Mouse (Mus musculus) MEL (cell line): ENCODE measurements around the gene Ppp6r3. TPM values are rescaled to one million over a fixed set of nuclear protein-coding genes. Genes with fewer than 3 reads are reported as not detected.
A peak's percentile ranks its signal among the peaks of the same experiment; 100 is the strongest.

ENCODE experiments used
- DNase-seq: peaks from one replicate; pipeline ENCODE4 v3.0.0; 2011; ENCODE audit warnings: low read depth, low spot score
- H3K27ac ChIP-seq: 2 replicates; pipeline ENCODE4 v1.5.1; 2012; ENCODE audit warnings: low read depth, mild to moderate bottlenecking, control low read depth, low read length, moderate library complexity; ENCODE audit not compliant: control insufficient read depth
- H3K27me3 ChIP-seq, 2 experiments: fragments of 150-350 bp in 1 of 2; sonication (generic) in 1 of 2; 2 replicates each; pipeline ENCODE4 v1.6.1; 2012; ENCODE audit warnings: low read length in 2 of 2, mild to moderate bottlenecking in 2 of 2, improper control_type of control experiment in 1 of 2, moderate library complexity in 1 of 2; ENCODE audit not compliant: insufficient read depth in 2 of 2, control insufficient read depth in 1 of 2
- H3K36me3 ChIP-seq, 2 experiments: 2 replicates each; pipeline ENCODE4 v1.6.1; 2012 to 2014; ENCODE audit warnings: low read length in 2 of 2, improper control_type of control experiment in 1 of 2, inconsistent platforms in 1 of 2, mild to moderate bottlenecking in 1 of 2; ENCODE audit not compliant: insufficient read depth in 2 of 2, control insufficient read depth in 1 of 2
- H3K4me1 ChIP-seq, 2 experiments: fragments of 150-350 bp in 1 of 2; sonication (generic) in 1 of 2; 2 replicates each; pipeline ENCODE4 v1.6.1; 2012; ENCODE audit warnings: low read length in 2 of 2, improper control_type of control experiment in 1 of 2, mild to moderate bottlenecking in 1 of 2; ENCODE audit not compliant: insufficient read depth in 2 of 2, control insufficient read depth in 1 of 2
- H3K4me3 ChIP-seq, 2 experiments: fragments of 150-350 bp in 1 of 2; sonication (generic) in 1 of 2; 2 replicates each; pipeline ENCODE4 v1.5.1; 2012; ENCODE audit warnings: low read depth in 2 of 2, low read length in 2 of 2, mild to moderate bottlenecking in 2 of 2, moderate library complexity in 2 of 2, control low read depth in 1 of 2, improper control_type of control experiment in 1 of 2; ENCODE audit not compliant: control insufficient read depth in 1 of 2, insufficient read depth in 1 of 2
- H3K79me2 ChIP-seq: 2 replicates; pipeline ENCODE4 v1.6.1; 2012; ENCODE audit warnings: mild to moderate bottlenecking, low read length, moderate library complexity; ENCODE audit not compliant: control insufficient read depth, poor library complexity, insufficient read depth
- H3K9ac ChIP-seq: 2 replicates; pipeline ENCODE4 v1.6.1; 2012; ENCODE audit warnings: low read depth, mild to moderate bottlenecking, control low read depth, low read length, moderate library complexity; ENCODE audit not compliant: control insufficient read depth, poor library complexity, severe bottlenecking
- H3K9me3 ChIP-seq: fragments of 150-350 bp; sonication (generic); replicated peaks from 2 replicates; pipeline ENCODE4 v1.6.1; 2012; ENCODE audit warnings: mild to moderate bottlenecking, low read length, improper control_type of control experiment, moderate library complexity; ENCODE audit not compliant: insufficient read depth
- CHD1 ChIP-seq: IDR thresholded peaks from 2 replicates; pipeline ENCODE4 v1.6.1; 2012; ENCODE audit warnings: low read depth, mild to moderate bottlenecking, inconsistent platforms, low read length, improper control_type of control experiment
- E2F4 ChIP-seq: IDR thresholded peaks from 2 replicates; pipeline ENCODE4 v1.6.1; 2011; ENCODE audit warnings: low read depth, low read length, improper control_type of control experiment, borderline replicate concordance
- ELF1 ChIP-seq: IDR thresholded peaks from 2 replicates; pipeline ENCODE4 v1.6.1; 2014; ENCODE audit warnings: low read depth, mild to moderate bottlenecking, inconsistent platforms, low read length, improper control_type of control experiment, moderate library complexity
- EP300 ChIP-seq, 2 experiments: IDR thresholded peaks; 2 replicates each; pipeline ENCODE4 v1.6.1; 2011; ENCODE audit warnings: improper control_type of control experiment in 2 of 2, low read length in 2 of 2, low read depth in 1 of 2, mild to moderate bottlenecking in 1 of 2
- GATA1 ChIP-seq: IDR thresholded peaks from 2 replicates; pipeline ENCODE4 v1.6.1; 2011; ENCODE audit warnings: low read depth, low read length, improper control_type of control experiment
- KAT2A ChIP-seq: conservative IDR thresholded peaks from 2 replicates; pipeline ENCODE4 v1.6.1; 2012; ENCODE audit warnings: low read depth, low read length, improper control_type of control experiment, inconsistent platforms
- MAFK ChIP-seq: IDR thresholded peaks from 2 replicates; pipeline ENCODE4 v1.6.1; 2011; ENCODE audit warnings: low read depth, mild to moderate bottlenecking, low read length, improper control_type of control experiment, borderline replicate concordance
- MAX ChIP-seq: IDR thresholded peaks from 2 replicates; pipeline ENCODE4 v1.6.1; 2011; ENCODE audit warnings: low read length, improper control_type of control experiment
- MAZ ChIP-seq: IDR thresholded peaks from 2 replicates; pipeline ENCODE4 v1.6.1; 2012; ENCODE audit warnings: low read depth, mild to moderate bottlenecking, inconsistent platforms, low read length, improper control_type of control experiment
- MEF2A ChIP-seq: IDR thresholded peaks from 2 replicates; pipeline ENCODE4 v1.6.1; 2014; ENCODE audit warnings: low read depth, mild to moderate bottlenecking, inconsistent platforms, low read length, improper control_type of control experiment; ENCODE audit not compliant: poor library complexity, insufficient replicate concordance, severe bottlenecking; ENCODE audit errors: extremely low read depth
- MXI1 ChIP-seq: IDR thresholded peaks from 2 replicates; pipeline ENCODE4 v1.6.1; 2011; ENCODE audit warnings: mild to moderate bottlenecking, low read depth, low read length, improper control_type of control experiment
- MYB ChIP-seq: IDR thresholded peaks from 2 replicates; pipeline ENCODE4 v1.6.1; 2011; ENCODE audit warnings: mild to moderate bottlenecking, low read depth, low read length, improper control_type of control experiment
- NELFE ChIP-seq: IDR thresholded peaks from 2 replicates; pipeline ENCODE4 v1.6.1; 2011; ENCODE audit warnings: low read depth, low read length, improper control_type of control experiment
- POLR2A ChIP-seq, 2 experiments: IDR thresholded peaks; 2 replicates each; pipeline ENCODE4 v1.6.1; 2011 to 2012; ENCODE audit warnings: low read length in 2 of 2, mild to moderate bottlenecking in 2 of 2, control low read depth in 1 of 2, improper control_type of control experiment in 1 of 2, low read depth in 1 of 2, moderate library complexity in 1 of 2; ENCODE audit not compliant: control insufficient read depth in 1 of 2, insufficient read depth in 1 of 2, poor library complexity in 1 of 2
- POLR2AphosphoS5 ChIP-seq: IDR thresholded peaks from 2 replicates; pipeline ENCODE4 v1.6.1; 2012; ENCODE audit warnings: low read depth, borderline replicate concordance, mild to moderate bottlenecking, inconsistent platforms, low read length, moderate library complexity, mixed read lengths
- RAD21 ChIP-seq: IDR thresholded peaks from 2 replicates; pipeline ENCODE4 v1.6.1; 2011; ENCODE audit warnings: mild to moderate bottlenecking, low read depth, low read length, improper control_type of control experiment
- RCOR1 ChIP-seq: IDR thresholded peaks from 2 replicates; pipeline ENCODE4 v1.6.1; 2012; ENCODE audit warnings: low read depth, mild to moderate bottlenecking, inconsistent platforms, low read length, improper control_type of control experiment
- SIN3A ChIP-seq: IDR thresholded peaks from 2 replicates; pipeline ENCODE4 v1.6.1; 2012; ENCODE audit warnings: low read length, improper control_type of control experiment, inconsistent platforms
- SMC3 ChIP-seq: IDR thresholded peaks from 2 replicates; pipeline ENCODE4 v1.6.1; 2011; ENCODE audit warnings: low read depth, low read length, improper control_type of control experiment
- TBP ChIP-seq: IDR thresholded peaks from 2 replicates; pipeline ENCODE4 v1.8.0; 2011; ENCODE audit warnings: low read depth, low read length, improper control_type of control experiment
- TCF12 ChIP-seq: IDR thresholded peaks from 2 replicates; pipeline ENCODE4 v1.6.1; 2014; ENCODE audit warnings: low read depth, mild to moderate bottlenecking, inconsistent platforms, low read length, improper control_type of control experiment, moderate library complexity
- USF1 ChIP-seq: IDR thresholded peaks from 2 replicates; pipeline ENCODE4 v1.6.1; 2014; ENCODE audit warnings: low read depth, mild to moderate bottlenecking, inconsistent platforms, low read length, improper control_type of control experiment, moderate library complexity
- USF2 ChIP-seq, 2 experiments: IDR thresholded peaks; 2 replicates each; pipeline ENCODE4 v1.6.1; 2011 to 2012; ENCODE audit warnings: improper control_type of control experiment in 2 of 2, low read length in 2 of 2, borderline replicate concordance in 1 of 2, inconsistent platforms in 1 of 2, low read depth in 1 of 2, mild to moderate bottlenecking in 1 of 2; ENCODE audit not compliant: insufficient read depth in 1 of 2
- ZC3H11A ChIP-seq: IDR thresholded peaks from 2 replicates; pipeline ENCODE4 v1.6.1; 2012; ENCODE audit warnings: low read depth, mild to moderate bottlenecking, inconsistent platforms, low read length, improper control_type of control experiment
- ZKSCAN1 ChIP-seq: IDR thresholded peaks from 2 replicates; pipeline ENCODE4 v1.6.1; 2012; ENCODE audit warnings: low read depth, mild to moderate bottlenecking, inconsistent platforms, low read length, improper control_type of control experiment, moderate library complexity
- ZNF384 ChIP-seq: IDR thresholded peaks from 2 replicates; pipeline ENCODE4 v1.6.1; 2012; ENCODE audit warnings: low read depth, mild to moderate bottlenecking, inconsistent platforms, low read length, improper control_type of control experiment
- polyA plus RNA-seq, 2 experiments: library from polyadenylated mRNA; stranded (reverse) in 1 of 2; unstranded in 1 of 2; fragments of >175 nt in 1 of 2; fragments of >200 nt in 1 of 2; gene quantifications; 2 replicates each; pipeline versions ENCODE4 v1.2.1 to v1.2.4; 2012; ENCODE audit warnings: low replicate concordance in 2 of 2, low read depth in 1 of 2; ENCODE audit not compliant: insufficient read length in 2 of 2, insufficient read depth in 1 of 2, missing spikeins in 1 of 2
- total RNA-seq: library from RNA; depleted of rRNA; stranded (reverse); fragments of 300-350 nt; gene quantifications from 2 replicates; pipeline ENCODE4 v1.2.3, GENCODE M21; 2012

Ppp6r3 gene
- total and polyA plus RNA-seq, 3 experiments: 49.4 to 135 (median 70.0) TPM

DNA sequence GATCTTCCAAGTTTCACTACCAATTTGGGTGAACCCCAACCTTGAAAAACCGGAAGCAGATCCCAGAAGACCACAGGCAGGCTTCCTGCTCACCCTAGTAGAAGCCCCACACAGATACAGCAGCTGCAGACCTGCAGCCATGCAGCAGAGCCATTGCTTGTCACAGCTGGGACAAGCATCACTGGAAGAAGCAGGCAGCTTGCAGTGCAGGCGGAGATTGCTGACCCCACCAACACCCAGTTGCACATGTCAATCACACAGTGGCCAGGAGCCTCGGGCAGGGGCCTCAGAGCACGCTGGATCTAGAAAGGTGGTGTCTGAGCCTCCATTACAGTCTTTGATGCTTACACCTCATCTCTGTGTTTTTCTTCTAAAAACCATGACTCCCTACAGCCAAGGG lies 141.4 kb downstream of the Ppp6r3 start:
- TF ChIP-seq KAT2A: no peak
- TF ChIP-seq TBP: no peak
- no peak for TF ChIP-seq E2F4
- TF ChIP-seq GATA1: no peak
- no peak for TF ChIP-seq RAD21
- TF ChIP-seq MAZ: no peak
- TF ChIP-seq USF2 (IDR thresholded peaks at IDR 0.05; ENCODE audit: borderline replicate concordance in 1 of 2, insufficient read depth in 1 of 2, low read depth in 1 of 2, low read length in 2 of 2): no peak
- no peak for TF ChIP-seq CHD1
- TF ChIP-seq MAFK: no peak
- TF ChIP-seq MYB: no peak
- no peak for TF ChIP-seq NELFE
- H3K36me3 ChIP-seq: no peaks in the 10 kb centered on the region
- H3K4me3 ChIP-seq: no peak overlapping the region
- H3K27me3 ChIP-seq: no peaks in the 10 kb centered on the region
- no peaks in the 10 kb centered on the region for H3K4me1 ChIP-seq
- H3K27ac ChIP-seq: no peak overlapping the region
- no peak for DNase-seq
- no peak overlapping the region for H3K9ac ChIP-seq
- no peaks in the 10 kb centered on the region for H3K79me2 ChIP-seq
- no peaks in the 10 kb centered on the region for H3K9me3 ChIP-seq

- Histone ChIP-seq H3K27ac (no peak overlapping the region), H3K27me3 (no peaks in the 10 kb centered on the region), H3K4me1 (no peaks in the 10 kb centered on the region)
- TF ChIP-seq POLR2AphosphoS5: no peak
- TF ChIP-seq EP300 (IDR thresholded peaks at IDR 0.05; ENCODE audit: low read depth in 1 of 2, low read length in 2 of 2): peak in 1 of 2 experiments; percentile 12; a peak in 1 of 4 replicates
- TF ChIP-seq ELF1: no peak
- peak; percentile 51; the same call in 1 of the 2 replicates for TF ChIP-seq USF1
- TF ChIP-seq ZNF384: peak; percentile 72
- TF ChIP-seq, all 39 proteins: peak for 3
- Histone ChIP-seq H3K36me3 (no peaks in the 10 kb centered on the region), H3K79me2 (no peaks in the 10 kb centered on the region), H3K9ac (no peak overlapping the region), H3K9me3 (no peaks in the 10 kb centered on the region), H3K4me3 (no peak overlapping the region)
- peak; percentile 23 for DNase-seq
These were observed 143.6 kb downstream of the Ppp6r3 start for GRCm38 (mm10) chr19:3431969-3432368.

DNA sequence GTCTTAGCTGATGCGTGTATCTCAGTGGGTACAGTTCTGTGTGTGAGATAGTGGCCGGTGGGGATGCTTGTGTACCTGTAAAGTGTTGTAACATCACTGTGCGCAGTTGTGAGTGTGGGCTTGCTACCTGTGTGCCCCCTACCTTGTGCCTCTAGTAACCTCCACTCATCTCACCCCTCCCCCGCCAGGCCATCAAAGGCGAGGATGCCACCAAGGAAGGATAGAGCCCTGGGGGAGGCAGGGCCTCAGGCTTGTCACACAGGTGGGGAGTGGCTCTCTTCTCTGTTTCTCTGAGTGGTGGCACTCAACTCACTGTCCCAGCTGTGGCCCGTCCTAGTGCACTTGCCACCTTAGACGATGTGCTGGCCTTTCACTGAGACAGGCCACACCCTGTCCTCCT lies 144.5 kb downstream of the Ppp6r3 start:
- no peaks in the 10 kb centered on the region for H3K4me1 ChIP-seq
- no peaks in the 10 kb centered on the region; a peak in 1 of 4 replicates for H3K27me3 ChIP-seq
- no peaks in the 10 kb centered on the region for H3K79me2 ChIP-seq
- DNase-seq: no peak
- no peak overlapping the region for H3K27ac ChIP-seq
- H3K4me3 ChIP-seq: no peak overlapping the region
- H3K9me3 ChIP-seq: no peaks in the 10 kb centered on the region
- H3K36me3 ChIP-seq: no peaks in the 10 kb centered on the region
- TF ChIP-seq MXI1 (no peak), POLR2A (IDR thresholded peaks at IDR 0.05; ENCODE audit: control insufficient read depth in 1 of 2, insufficient read depth in 1 of 2, low read depth in 1 of 2, low read length in 2 of 2, poor library complexity in 1 of 2) (no peak), TCF12 (no peak), ELF1 (no peak), RAD21 (no peak), NELFE (no peak), MAX (no peak), ZC3H11A (no peak), USF1 (no peak), RCOR1 (no peak), CHD1 (no peak), TBP (no peak), MEF2A (no peak), SIN3A (no peak), SMC3 (no peak), KAT2A (no peak), ZKSCAN1 (no peak)
- H3K9ac ChIP-seq: no peak overlapping the region
